Mouse (Mus musculus) embryo, embryonic 11 days (tissue): Measurements from ENCODE around the gene Gm10309.
A peak's percentile ranks its signal among the peaks of the same experiment; 100 is the strongest.

Experiments
- DNase-seq: peaks from one replicate; pipeline ENCODE4 v3.0.0-alpha.2; 2015

The Gm10309 gene

GRCm38 (mm10) chr17:86505183-86505631 lies at the start of gene Gm10309:
Gene Gm10309 (minus strand): TSS chr17:86505232.
- no peak for DNase-seq

- no peak for DNase-seq
These were observed 47.0 kb upstream of the Gm10309 start for GRCm38 (mm10) chr17:86551995-86552394.

DNA sequence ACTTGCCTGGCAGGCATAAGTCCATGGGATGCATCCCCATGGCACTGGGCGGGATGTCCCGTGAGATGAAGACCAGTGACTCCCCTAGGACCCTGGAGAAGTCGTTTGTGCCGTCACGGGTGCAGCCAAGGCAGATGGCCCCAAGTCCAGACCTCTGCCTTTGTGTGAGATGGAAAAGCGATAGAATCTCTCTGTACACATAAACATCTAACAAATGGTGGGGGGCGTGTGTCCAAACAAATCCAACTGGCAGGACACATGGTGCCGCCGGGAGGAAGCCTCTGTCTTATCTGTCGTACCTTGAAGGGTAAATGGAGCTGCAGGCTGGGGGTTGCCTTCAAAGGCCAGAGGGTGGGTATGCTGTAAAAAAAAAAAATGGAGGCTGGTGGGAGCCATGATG lies 46.5 kb upstream of the Gm10309 start:
- DNase-seq = no peak

GRCm38 (mm10) chr17:86549128-86549527 lies 44.1 kb upstream of the Gm10309 start:
- DNase-seq = no peak

DNA sequence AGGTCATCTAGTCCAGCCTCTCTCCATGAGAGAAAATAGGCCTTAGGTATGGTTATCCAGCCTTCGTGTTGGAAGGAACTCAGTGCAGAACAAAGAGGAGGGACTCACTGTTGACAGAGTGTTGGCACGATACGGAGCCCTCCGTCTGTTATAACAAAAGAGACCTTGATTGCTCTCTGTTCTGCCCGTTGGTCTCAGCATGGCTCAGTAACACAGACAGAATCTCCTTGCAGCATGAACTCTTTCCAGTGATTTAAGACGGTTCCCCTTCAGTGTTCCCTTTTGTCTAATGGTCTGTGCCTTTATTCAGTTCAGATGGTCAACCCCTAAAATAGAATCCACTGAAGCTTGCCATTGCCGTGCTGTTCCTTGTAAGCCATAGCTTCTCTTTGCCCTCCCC lies 41.5 kb upstream of the Gm10309 start:
- no peak for DNase-seq

GRCm38 (mm10) chr17:86539881-86540430 lies 34.9 kb upstream of the Gm10309 start:
- no peak for DNase-seq

DNA sequence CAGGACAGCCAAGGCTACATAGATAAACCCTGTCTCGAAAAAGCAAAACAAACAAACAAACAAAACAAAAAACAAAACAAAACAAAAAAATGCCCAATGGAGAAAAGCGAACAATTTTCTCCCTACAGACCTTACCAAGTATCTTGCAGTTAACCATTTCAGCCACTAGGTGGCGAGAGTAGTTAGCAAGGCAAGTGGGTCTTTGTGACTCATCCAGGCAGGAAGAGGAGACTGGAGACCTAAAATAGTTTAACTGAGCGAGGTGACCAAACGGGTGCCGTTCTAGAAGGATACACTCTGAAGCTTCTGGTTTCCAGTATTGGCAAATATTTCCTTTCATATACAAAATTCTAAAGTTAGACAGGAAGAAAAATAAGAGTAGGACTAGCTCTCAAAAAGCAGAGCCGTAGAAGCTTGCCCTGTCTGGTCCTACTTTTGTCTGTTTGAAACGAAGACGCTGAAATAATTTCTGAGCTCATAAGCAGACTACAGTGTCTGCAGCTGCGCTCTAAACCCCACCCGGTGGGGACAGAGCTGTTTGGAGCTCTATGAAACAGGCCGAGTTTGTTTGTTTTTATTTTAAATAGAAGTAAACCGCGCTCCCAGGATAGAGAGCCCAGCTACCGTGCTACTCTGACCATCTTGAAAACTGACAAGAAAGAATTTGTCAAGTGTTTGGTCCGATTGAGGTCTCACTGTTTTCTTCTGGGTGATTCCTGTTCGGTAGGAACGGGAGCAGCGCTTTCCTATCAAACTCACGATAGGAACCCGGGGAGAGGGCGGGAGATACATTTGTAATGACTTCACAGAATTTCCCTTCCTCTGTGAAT lies 31.0 kb upstream of the Gm10309 start:
- peak; percentile 90 for DNase-seq

- no peak for DNase-seq
These were observed 30.1 kb upstream of the Gm10309 start for GRCm38 (mm10) chr17:86535096-86535495.

GRCm38 (mm10) chr17:86533549-86533851 lies 28.5 kb upstream of the Gm10309 start:
- DNase-seq = no peak

DNA sequence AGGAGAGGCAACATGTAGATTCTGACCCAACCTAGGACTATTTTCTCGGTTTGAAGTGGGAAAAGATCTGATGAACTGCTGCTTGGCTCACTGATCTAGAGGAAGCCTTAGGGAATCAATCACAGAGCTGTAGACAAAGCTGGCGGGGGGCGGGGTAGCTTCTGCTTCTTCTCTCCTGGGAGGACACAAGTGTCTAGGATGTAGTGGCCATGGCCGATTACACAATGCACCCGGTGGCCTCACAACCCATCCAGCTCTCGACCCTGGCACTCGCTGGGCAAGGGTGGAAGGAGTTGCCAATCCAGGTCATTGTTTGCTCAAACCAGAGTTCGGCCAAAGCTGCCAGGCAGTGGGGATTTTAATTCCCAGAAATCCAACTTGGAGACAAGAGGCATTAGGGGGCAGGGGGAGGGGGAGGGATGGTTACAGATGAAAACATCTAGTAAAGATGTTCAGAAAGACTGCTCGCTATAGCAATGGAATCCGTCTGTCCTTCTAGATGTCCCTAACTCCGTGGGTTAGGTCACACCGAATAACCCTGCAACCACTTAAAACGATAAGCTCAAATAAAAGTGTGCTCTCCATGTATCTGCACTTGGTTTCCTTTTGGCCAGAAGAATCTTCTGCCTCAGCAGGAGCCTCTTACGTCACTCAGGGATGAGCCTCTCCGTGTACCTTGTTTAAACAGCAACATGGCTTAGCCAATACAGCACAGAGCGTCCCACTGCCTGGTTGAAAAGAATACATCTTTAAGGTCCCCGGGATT lies 27.9 kb upstream of the Gm10309 start:
- DNase-seq = no peak

GRCm38 (mm10) chr17:86531231-86531630 lies 26.2 kb upstream of the Gm10309 start:
- no peak for DNase-seq

DNA sequence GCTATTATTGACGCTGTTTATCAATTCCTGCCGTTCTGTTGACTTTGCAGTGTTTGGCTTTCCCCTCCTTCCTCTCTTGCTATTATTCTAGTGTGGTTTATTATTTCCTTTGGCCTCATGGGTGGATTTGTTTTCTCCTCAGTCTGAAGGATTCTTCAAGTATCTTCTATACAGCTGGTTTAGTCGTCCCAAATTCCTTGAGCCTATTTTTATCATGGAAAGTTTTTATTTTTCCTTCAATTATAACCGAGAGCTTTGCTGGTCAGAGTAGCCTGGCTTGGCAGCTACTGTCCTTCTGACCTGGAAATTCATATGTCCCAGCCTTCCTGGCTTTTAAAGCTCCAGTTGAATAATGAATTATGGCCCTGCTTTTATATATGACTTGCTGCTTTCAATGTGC lies 24.4 kb upstream of the Gm10309 start:
- no peak for DNase-seq

- no peak for DNase-seq
These were observed 24.0 kb upstream of the Gm10309 start for GRCm38 (mm10) chr17:86529003-86529402.

DNA sequence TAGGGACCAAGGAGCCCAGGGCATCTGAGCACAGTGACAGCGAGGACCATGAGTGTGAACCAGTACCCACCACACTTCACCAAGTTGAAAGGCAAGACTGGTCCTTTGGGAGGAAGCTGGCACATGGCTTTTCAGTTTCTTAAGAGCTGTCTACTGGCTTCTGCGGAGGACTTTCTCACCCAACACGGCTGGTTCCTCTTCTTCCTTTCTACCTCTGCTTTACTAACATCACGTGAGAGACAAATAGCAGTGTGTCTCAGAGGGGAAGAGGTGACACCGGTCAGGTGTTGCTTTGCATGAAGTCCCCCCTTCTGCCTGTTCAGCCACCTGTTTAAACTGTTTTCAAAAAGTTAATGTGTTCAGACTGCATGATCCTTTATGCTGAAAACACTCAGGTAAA lies 22.3 kb upstream of the Gm10309 start:
- no peak for DNase-seq

GRCm38 (mm10) chr17:86526016-86526415 lies 21.0 kb upstream of the Gm10309 start:
- no peak for DNase-seq

GRCm38 (mm10) chr17:86525075-86525474 lies 20.0 kb upstream of the Gm10309 start:
- no peak for DNase-seq

- no peak for DNase-seq
These were observed 18.8 kb upstream of the Gm10309 start for GRCm38 (mm10) chr17:86523843-86524242.

GRCm38 (mm10) chr17:86523374-86523773 lies 18.3 kb upstream of the Gm10309 start:
- no peak for DNase-seq

- DNase-seq = no peak
These were observed 17.6 kb upstream of the Gm10309 start for GRCm38 (mm10) chr17:86522649-86523048.

DNA sequence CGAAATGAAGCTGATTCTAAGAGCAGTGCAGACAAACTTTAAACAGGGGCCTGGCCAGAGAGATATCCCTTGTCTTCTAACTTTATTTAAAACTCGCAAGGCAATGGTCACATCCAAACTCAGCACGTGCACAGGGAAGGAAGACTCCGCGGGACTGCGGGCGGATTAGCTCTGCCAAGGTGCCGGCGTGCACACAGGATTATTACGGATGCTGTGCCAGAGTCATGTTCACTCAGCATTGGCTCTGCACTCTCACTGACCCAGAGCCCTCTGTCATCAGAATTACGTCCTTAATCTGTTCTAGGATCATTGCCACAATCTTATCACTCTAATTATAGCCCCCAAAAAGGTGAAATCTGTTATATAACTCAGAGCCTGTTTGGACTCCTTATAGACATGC lies 16.2 kb upstream of the Gm10309 start:
- DNase-seq = no peak

- no peak for DNase-seq
These were observed 13.6 kb upstream of the Gm10309 start for GRCm38 (mm10) chr17:86518604-86519003.

- no peak for DNase-seq
These were observed 11.6 kb upstream of the Gm10309 start for GRCm38 (mm10) chr17:86516630-86517029.

DNA sequence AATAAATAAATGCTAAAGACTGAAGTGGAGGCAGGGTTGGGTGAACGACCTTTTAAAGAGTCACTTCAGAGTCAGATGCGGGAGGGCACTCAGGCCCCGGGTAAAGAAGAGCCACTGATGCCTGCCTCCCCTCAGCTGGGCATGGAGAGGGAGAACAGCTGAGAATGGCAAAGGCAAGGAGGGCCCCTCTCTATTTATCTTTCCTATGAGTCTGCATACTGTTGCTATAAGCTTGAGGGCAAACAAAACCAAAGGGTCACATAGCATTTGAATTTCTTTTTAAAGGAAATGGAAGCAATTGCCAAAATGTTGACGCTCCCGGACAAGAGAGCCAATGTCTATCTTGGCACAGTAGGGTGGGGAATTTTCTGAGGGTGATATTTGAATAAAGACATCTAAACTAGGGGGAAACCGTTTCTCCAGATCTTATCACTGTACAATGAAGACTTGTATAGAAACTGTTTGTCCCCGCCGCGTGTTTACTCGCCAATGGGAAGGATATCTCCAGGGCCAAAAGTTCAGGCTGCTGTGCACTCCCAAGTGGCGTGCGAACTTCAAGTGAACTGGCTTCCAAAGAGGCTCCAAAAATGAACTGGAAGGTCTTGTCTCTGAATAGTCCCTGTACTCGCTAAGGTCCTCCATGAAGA lies 10.1 kb upstream of the Gm10309 start:
- DNase-seq = no peak

DNA sequence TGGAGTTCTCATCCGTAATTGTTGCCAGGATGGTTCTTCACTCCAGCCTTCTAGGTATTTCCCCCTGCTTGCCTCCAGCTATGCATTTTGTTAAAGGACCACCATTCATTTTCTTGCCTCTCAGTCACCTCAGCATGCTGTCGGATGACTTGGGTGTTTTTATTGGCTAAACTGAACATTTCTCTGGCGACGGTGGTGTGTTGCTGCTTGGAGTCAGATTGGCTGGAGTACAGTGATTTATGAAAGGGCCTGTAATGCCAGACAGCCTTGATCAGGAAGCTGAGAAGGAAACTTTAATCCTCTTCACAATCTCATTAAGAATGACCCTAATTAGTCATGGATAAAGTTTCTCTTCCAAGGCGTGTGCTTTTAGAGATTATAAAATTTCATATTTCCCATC lies 4.8 kb upstream of the Gm10309 start:
- DNase-seq = no peak
